Mouse (Mus musculus): ENCODE measurements around the gene Stard3. TPM values are rescaled to one million over a fixed set of nuclear protein-coding genes. Genes with fewer than 3 reads are reported as not detected.

The Stard3 gene
- polyA plus RNA-seq, 1 experiment from 2014 or later = 42.7 TPM

DNA sequence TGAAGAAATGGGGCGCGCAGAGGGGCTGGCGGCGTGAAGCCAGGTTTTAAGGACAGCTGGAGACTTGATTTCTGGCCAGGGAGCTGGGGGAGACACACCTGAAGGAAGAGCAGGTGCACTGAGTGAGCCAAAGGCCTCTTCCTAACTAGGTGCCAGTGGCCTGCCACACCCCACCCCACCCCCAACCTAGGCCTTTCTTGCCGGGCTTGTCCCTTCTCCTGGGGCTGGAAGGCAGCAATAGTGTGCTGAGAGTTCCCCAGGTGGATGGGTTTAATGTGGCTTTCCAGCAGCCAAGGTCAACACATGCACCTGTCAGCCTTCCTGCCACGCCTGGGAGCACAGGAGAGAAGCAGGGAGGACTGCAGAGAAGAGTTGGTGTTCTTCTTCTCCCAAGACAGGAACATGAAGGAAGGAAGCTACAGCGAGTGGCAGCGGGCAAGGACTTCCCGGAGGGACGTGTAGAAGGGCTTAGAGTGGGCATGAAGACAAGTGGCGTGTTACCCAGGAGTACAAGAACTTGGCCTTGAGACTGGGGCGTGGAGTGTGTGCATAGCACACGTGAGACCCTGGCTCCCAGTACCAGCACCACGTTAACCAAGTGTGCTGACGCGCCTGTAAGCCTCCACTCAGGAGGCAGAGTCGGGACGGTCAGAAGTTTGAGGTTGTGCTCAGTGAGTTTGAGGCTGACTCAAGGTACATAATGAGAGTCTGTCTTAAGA lies 5.7 kb upstream of the Stard3 start:
- Histone ChIP-seq H3K27me3 (ENCODE audit: insufficient read depth, low read length) (peaks cover 63% of the 10 kb centered on the region), H3K4me3 (ENCODE audit: low read depth, low read length) (no peak overlapping the region), H3K27ac (ENCODE audit: low read depth) (no peak overlapping the region), H3K36me3 (ENCODE audit: insufficient read depth) (no peaks in the 10 kb centered on the region), H3K4me1 (ENCODE audit: insufficient read depth) (peaks cover 10% of the 10 kb centered on the region), H3K9ac (no peak overlapping the region), H3K4me2 (no peak overlapping the region), H3K9me3 (ENCODE audit: low read depth, low read length) (no peaks in the 10 kb centered on the region)
- TF ChIP-seq CTCF (IDR thresholded peaks at IDR 0.05; ENCODE audit: low read depth) = no peak
- DNase-seq (no peak), ATAC-seq (ENCODE audit: insufficient read depth) (no peak)
- WGBS = 68% methylated on average over 18 of the region's 18 CpGs

DNA sequence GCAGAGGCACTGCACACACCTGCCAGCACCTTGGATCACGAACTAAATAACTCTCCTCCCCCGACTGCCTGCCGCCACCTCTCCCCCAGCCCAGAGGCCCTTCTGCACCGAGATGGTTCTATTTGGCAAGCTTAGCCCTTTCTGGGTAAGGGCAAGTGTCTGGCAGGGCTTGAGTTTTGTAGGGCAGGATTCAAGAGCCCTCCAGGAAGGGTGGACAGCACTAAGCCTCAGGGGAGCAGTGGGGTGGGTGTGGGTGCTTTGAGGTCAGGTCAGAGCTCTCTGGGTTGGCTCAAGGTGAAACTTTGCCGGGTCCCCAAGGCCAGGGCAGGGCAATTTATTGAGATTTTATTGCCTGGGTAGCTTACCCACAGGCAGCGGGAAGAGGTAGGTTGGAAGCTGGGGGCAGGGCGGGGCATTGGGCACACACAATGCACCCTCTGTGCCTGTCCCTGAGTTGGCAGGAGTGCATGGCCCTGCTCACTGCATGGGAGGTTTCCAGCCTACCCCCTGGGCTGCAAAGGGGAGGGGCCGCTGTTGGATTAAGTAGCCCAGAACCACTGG lies 4.4 kb upstream of the Stard3 start:
- Histone ChIP-seq H3K4me2 (no peak overlapping the region), H3K36me3 (ENCODE audit: insufficient read depth) (no peaks in the 10 kb centered on the region), H3K4me1 (ENCODE audit: insufficient read depth) (peaks cover 11% of the 10 kb centered on the region), H3K27me3 (ENCODE audit: insufficient read depth, low read length) (peaks cover 50% of the 10 kb centered on the region), H3K9ac (no peak overlapping the region), H3K27ac (ENCODE audit: low read depth) (no peak overlapping the region), H3K4me3 (ENCODE audit: low read depth, low read length) (no peak overlapping the region), H3K9me3 (ENCODE audit: low read depth, low read length) (no peaks in the 10 kb centered on the region)
- DNase-seq (no peak), ATAC-seq (ENCODE audit: insufficient read depth) (no peak)
- 32% methylated on average over 8 of the region's 8 CpGs for WGBS
- no peak for TF ChIP-seq CTCF (IDR thresholded peaks at IDR 0.05; ENCODE audit: low read depth)

GRCm38 (mm10) chr11:98354445-98354844 lies 3.7 kb upstream of the Stard3 start:
- peaks cover 43% of the 10 kb centered on the region for H3K27me3 ChIP-seq (ENCODE audit: insufficient read depth, low read length)
- H3K9ac ChIP-seq = no peak overlapping the region; the same call in 1 of the 2 replicates
- TF ChIP-seq CTCF (IDR thresholded peaks at IDR 0.05; ENCODE audit: low read depth) = no peak
- no peak overlapping the region for H3K27ac ChIP-seq (ENCODE audit: low read depth)
- H3K9me3 ChIP-seq (ENCODE audit: low read depth, low read length) = no peaks in the 10 kb centered on the region
- WGBS = 58% methylated on average over 14 of the region's 14 CpGs
- DNase-seq (no peak), ATAC-seq (ENCODE audit: insufficient read depth) (no peak)
- H3K4me3 ChIP-seq (ENCODE audit: low read depth, low read length) = no peak overlapping the region
- no peak overlapping the region for H3K4me2 ChIP-seq
- peaks cover 16% of the 10 kb centered on the region for H3K4me1 ChIP-seq (ENCODE audit: insufficient read depth)
- no peaks in the 10 kb centered on the region for H3K36me3 ChIP-seq (ENCODE audit: insufficient read depth)

- Histone ChIP-seq H3K36me3 (ENCODE audit: insufficient read depth) (no peaks in the 10 kb centered on the region), H3K27ac (ENCODE audit: low read depth) (no peak overlapping the region), H3K4me2 (no peak overlapping the region), H3K9me3 (ENCODE audit: low read depth, low read length) (no peaks in the 10 kb centered on the region), H3K4me3 (ENCODE audit: low read depth, low read length) (no peak overlapping the region), H3K9ac (no peak overlapping the region), H3K27me3 (ENCODE audit: insufficient read depth, low read length) (peaks cover 29% of the 10 kb centered on the region), H3K4me1 (ENCODE audit: insufficient read depth) (peaks cover 18% of the 10 kb centered on the region)
- no peak for ATAC-seq (ENCODE audit: insufficient read depth)
- peak; percentile 87 for TF ChIP-seq CTCF (IDR thresholded peaks at IDR 0.05; ENCODE audit: low read depth)
- peak; percentile 91 for DNase-seq
- 9% methylated on average over 6 of the region's 6 CpGs for WGBS
Measured at GRCm38 (mm10) chr11:98355732-98356299, 2.4 kb upstream of the Stard3 start.

GRCm38 (mm10) chr11:98356625-98357394 lies 1.4 kb upstream of the Stard3 start:
- DNase-seq (peak; percentile 49), ATAC-seq (ENCODE audit: insufficient read depth) (no peak)
- no peaks in the 10 kb centered on the region for H3K36me3 ChIP-seq (ENCODE audit: insufficient read depth)
- peaks cover 18% of the 10 kb centered on the region for H3K4me1 ChIP-seq (ENCODE audit: insufficient read depth)
- WGBS = 62% methylated on average over 7 of the region's 7 CpGs
- no peak overlapping the region for H3K4me3 ChIP-seq (ENCODE audit: low read depth, low read length)
- H3K4me2 ChIP-seq = peak overlapping the region; percentile 89
- H3K27ac ChIP-seq (ENCODE audit: low read depth) = peak overlapping the region; percentile 91
- H3K9me3 ChIP-seq (ENCODE audit: low read depth, low read length) = no peaks in the 10 kb centered on the region
- no peak for TF ChIP-seq CTCF (IDR thresholded peaks at IDR 0.05; ENCODE audit: low read depth)
- peaks cover 20% of the 10 kb centered on the region for H3K27me3 ChIP-seq (ENCODE audit: insufficient read depth, low read length)
- no peak overlapping the region for H3K9ac ChIP-seq

- Histone ChIP-seq H3K36me3 (ENCODE audit: insufficient read depth) (no peaks in the 10 kb centered on the region), H3K27me3 (ENCODE audit: insufficient read depth, low read length) (peaks cover 12% of the 10 kb centered on the region), H3K4me1 (ENCODE audit: insufficient read depth) (peaks cover 18% of the 10 kb centered on the region), H3K9me3 (ENCODE audit: low read depth, low read length) (no peaks in the 10 kb centered on the region), H3K9ac (peak overlapping the region; percentile 48), H3K4me3 (ENCODE audit: low read depth, low read length) (peak overlapping the region; percentile 57), H3K4me2 (peak overlapping the region; percentile 89), H3K27ac (ENCODE audit: low read depth) (peak overlapping the region; percentile 91)
- TF ChIP-seq CTCF (IDR thresholded peaks at IDR 0.05; ENCODE audit: low read depth) = no peak
- 9% methylated on average over 13 of the region's 13 CpGs for WGBS
- no peak for DNase-seq
- peak; percentile 32; the same call in 1 of the 2 replicates for ATAC-seq (ENCODE audit: insufficient read depth)
Measured at GRCm38 (mm10) chr11:98357396-98358160, 590 bp upstream of the Stard3 start.

Data from lung, embryonic 14.5 days (tissue).